In the genomic region with DNA sequence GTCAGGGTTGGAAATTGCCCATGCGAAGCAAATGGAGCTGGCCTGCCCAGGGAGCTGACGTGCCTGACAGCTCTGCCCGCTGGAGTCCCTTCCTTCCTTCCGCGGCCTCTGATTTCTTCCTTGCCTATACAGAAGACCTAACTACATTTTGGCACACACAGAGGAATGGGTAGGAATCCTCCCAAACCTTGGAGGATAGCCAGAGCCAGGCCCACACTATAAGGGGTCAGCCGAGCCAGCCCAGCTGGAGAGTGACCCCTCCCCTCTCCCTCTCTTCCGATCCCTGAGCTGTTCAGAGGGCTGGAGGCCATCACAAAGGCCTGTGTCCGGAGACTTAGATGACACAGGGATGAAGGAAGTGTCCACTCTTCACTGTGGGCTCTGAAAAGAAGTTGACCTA, we compare ENCODE assay signal across 7 mouse cellular contexts. TPM values are rescaled to one million over a fixed set of nuclear protein-coding genes. Genes with fewer than 3 reads are reported as not detected.
A peak's percentile ranks its signal among the peaks of the same experiment; 100 is the strongest.
DNase-seq lines count a peak whose midpoint lies in the region; ATAC-seq and TF ChIP-seq lines count a peak whose summit lies in the region.

No protein-coding gene starts in this region.

- ATAC-seq in heart, embryonic 12.5 days (ENCODE audit: insufficient number of reproducible peaks, low FRiP score) = 0 out of 2 replicates have a peak, but pooled peaks have one; percentile 44
- ATAC-seq in midbrain, embryonic 15.5 days (replicated peaks) = peak; percentile 45

- H3K9ac ChIP-seq in heart, embryonic 12.5 days = 0 out of 2 replicates have a peak overlapping the region, but pooled peaks have one; percentile 16
- peak overlapping the region; percentile 66 for H3K9ac ChIP-seq in midbrain, embryonic 15.5 days

- no peaks in the 10 kb centered on the region for H3K27me3 ChIP-seq in testis, adult 2 months (ENCODE audit: control insufficient read depth, insufficient read depth, low read length)
- H3K27me3 ChIP-seq in heart, embryonic 12.5 days (replicated peaks) = peaks cover 50% of the 10 kb centered on the region
- H3K27me3 ChIP-seq in midbrain, embryonic 15.5 days (replicated peaks) = peaks cover 14% of the 10 kb centered on the region; the same call in 1 of the 2 replicates

- no peaks in the 10 kb centered on the region for H3K36me3 ChIP-seq in testis, adult 2 months (ENCODE audit: control insufficient read depth, insufficient read depth, low read length)
- H3K36me3 ChIP-seq in heart, embryonic 12.5 days = no peaks in the 10 kb centered on the region
- no peaks in the 10 kb centered on the region for H3K36me3 ChIP-seq in midbrain, embryonic 15.5 days (replicated peaks)

- H3K4me1 ChIP-seq in testis, adult 2 months (ENCODE audit: control insufficient read depth, insufficient read depth, low read length) = peaks cover 17% of the 10 kb centered on the region
- peaks cover 15% of the 10 kb centered on the region for H3K4me1 ChIP-seq in heart, embryonic 12.5 days (replicated peaks)
- H3K4me1 ChIP-seq in midbrain, embryonic 15.5 days = peaks cover 30% of the 10 kb centered on the region

- WGBS in heart, embryonic 12.5 days = 8% methylated on average over 8 of the region's 8 CpGs
- WGBS in midbrain, embryonic 15.5 days = 5% methylated on average over 8 of the region's 8 CpGs

- H3K27ac ChIP-seq in testis, adult 2 months (ENCODE audit: control insufficient read depth, insufficient read depth, low read depth, low read length) = no peak overlapping the region
- no peak overlapping the region for H3K27ac ChIP-seq in heart, embryonic 12.5 days (ENCODE audit: poor library complexity, severe bottlenecking)
- peak overlapping the region; percentile 87; the same call in 1 of the 2 replicates for H3K27ac ChIP-seq in midbrain, embryonic 15.5 days

- no peak for TF ChIP-seq CTCF in testis, adult 2 months (IDR thresholded peaks at IDR 0.05; ENCODE audit: control insufficient read depth, insufficient read depth, insufficient replicate concordance, low read depth, low read length)

- no peak for DNase-seq in testis, postnatal 14 days (ENCODE audit: low spot score)
- peak; percentile 41 for DNase-seq in kidney, postnatal 10 days
- no peak for DNase-seq in right cerebral cortex, adult 2 months (ENCODE audit: low spot score in 2 of 2)
- DNase-seq in right cerebral cortex, postnatal 25 days = no peak

- no peak for TF ChIP-seq POLR2A in testis, adult 2 months (IDR thresholded peaks at IDR 0.05; ENCODE audit: control insufficient read depth, low read depth, low read length)

- H3K4me2 ChIP-seq in heart, embryonic 12.5 days = peak overlapping the region; percentile 99
- H3K4me2 ChIP-seq in midbrain, embryonic 15.5 days = peak overlapping the region; percentile 80

- H3K9me3 ChIP-seq in heart, embryonic 12.5 days (replicated peaks) = no peaks in the 10 kb centered on the region
- no peaks in the 10 kb centered on the region for H3K9me3 ChIP-seq in midbrain, embryonic 15.5 days

- H3K4me3 ChIP-seq in testis, adult 2 months (ENCODE audit: control insufficient read depth, low read depth, low read length) = peak overlapping the region; percentile 79
- H3K4me3 ChIP-seq in heart, embryonic 12.5 days = peak overlapping the region; percentile 69
- H3K4me3 ChIP-seq in midbrain, embryonic 15.5 days = peak overlapping the region; percentile 68

RNA-seq across cellular contexts. Expression of gene Cdh4, which starts 0.5 kb away (rescaled TPM):
- 0.32 and 0.36 TPM in 2 replicates for polyA plus RNA-seq in testis, adult 2 months (2012; rRNA removed)
- 1.1 and 1.2 TPM in 2 replicates for polyA plus RNA-seq in heart, embryonic 12.5 days (2016; fragmentation: Nextera tagmentation; extraction: Ambion mirVana)
- polyA plus RNA-seq in midbrain, embryonic 15.5 days (2015; fragmentation: Nextera tagmentation; extraction: Ambion mirVana) = 58.8 and 63.9 TPM in 2 replicates

Comparison
In these comparisons a context has a peak if more than half of its experiments do, and no peak if none do; other contexts are left out.
1. RNA of gene Cdh4, which starts 0.5 kb away (polyA plus RNA-seq): 58.8 to 63.9 TPM in midbrain, embryonic 15.5 days; 1.1 to 1.2 TPM in heart, embryonic 12.5 days and 0.32 to 0.36 TPM in testis, adult 2 months; every median in the first group is over 10 times any median in the second.
2. Peak in every context shown above with its lines, with median percentiles within 50 percentile points of each other: H3K4me3 ChIP-seq.